Mouse (Mus musculus): Measurements from ENCODE around the gene Xrcc5. TPM values are rescaled to one million over a fixed set of nuclear protein-coding genes. Genes with fewer than 3 reads are reported as not detected.

Xrcc5 gene
- polyA plus RNA-seq, 1 experiment from 2014 or later = 24.0 TPM

Other genes starting within 250 kb of the Xrcc5 start
- gene Mreg, start 95.1 kb upstream of the Xrcc5 start, polyA plus RNA-seq (2015; fragmentation: Nextera tagmentation; extraction: Ambion mirVana) = 5.1 and 7.8 TPM in 2 replicates
- 42.6 and 46.1 TPM in 2 replicates for gene Pecr, start 23.1 kb upstream of the Xrcc5 start, polyA plus RNA-seq (2015; fragmentation: Nextera tagmentation; extraction: Ambion mirVana)
- gene Tmem169, start 23.1 kb upstream of the Xrcc5 start, polyA plus RNA-seq (2015; fragmentation: Nextera tagmentation; extraction: Ambion mirVana) = 0.48 and 0.96 TPM in 2 replicates
- not detected in 2 replicates for gene March4, start 229.5 kb downstream of the Xrcc5 start, polyA plus RNA-seq (2015; fragmentation: Nextera tagmentation; extraction: Ambion mirVana)

Measured in liver, embryonic 13.5 days (tissue).